Mouse (Mus musculus) erythroblast, embryonic 14.5 days (primary cell): ENCODE results near the gene Atg4d. TPM values are rescaled to one million over a fixed set of nuclear protein-coding genes. Genes with fewer than 3 reads are reported as not detected.

Experiments
- H3K27me3 ChIP-seq: 2 replicates; pipeline ENCODE4 v1.6.1; 2012; ENCODE audit warnings: inconsistent platforms; ENCODE audit not compliant: control insufficient read depth
- H3K36me3 ChIP-seq: 2 replicates; pipeline ENCODE4 v1.6.1; 2012; ENCODE audit warnings: mild to moderate bottlenecking, inconsistent platforms; ENCODE audit not compliant: control insufficient read depth
- H3K4me1 ChIP-seq: 2 replicates; pipeline ENCODE4 v1.6.1; 2012; ENCODE audit warnings: inconsistent platforms; ENCODE audit not compliant: control insufficient read depth
- H3K4me3 ChIP-seq: replicated peaks from 2 replicates; pipeline ENCODE3; 2012; ENCODE audit warnings: moderate library complexity, mild to moderate bottlenecking, inconsistent platforms
- H3K9me3 ChIP-seq: 2 replicates; pipeline ENCODE4 v1.6.1; 2012; ENCODE audit warnings: low read length, inconsistent platforms, mixed read lengths; ENCODE audit not compliant: control insufficient read depth
- GATA1 ChIP-seq: IDR thresholded peaks from 2 replicates; pipeline ENCODE4 v1.6.1; 2012; ENCODE audit warnings: low read length, inconsistent platforms, mixed read lengths
- TAL1 ChIP-seq: IDR thresholded peaks from 3 replicates; pipeline ENCODE4 v1.6.1; 2012; ENCODE audit warnings: low read length, inconsistent platforms, mixed read lengths
- polyA plus RNA-seq: library from polyadenylated mRNA; stranded (reverse); fragments of >175 nt; gene quantifications from 2 replicates; pipeline ENCODE4 v1.2.3, GENCODE M21; 2012

Atg4d gene
- polyA plus RNA-seq, 1 experiment = 30.2 TPM

- no peaks in the 10 kb centered on the region for H3K9me3 ChIP-seq
- H3K36me3 ChIP-seq = peaks cover 97% of the 10 kb centered on the region
- TF ChIP-seq TAL1 (no peak), GATA1 (no peak)
- no peaks in the 10 kb centered on the region for H3K27me3 ChIP-seq
- peaks cover 38% of the 10 kb centered on the region for H3K4me1 ChIP-seq
- no peak overlapping the region for H3K4me3 ChIP-seq
Measured at GRCm38 (mm10) chr9:21276307-21276706, 11.2 kb downstream of the Atg4d start.

GRCm38 (mm10) chr9:21277776-21278175, 12.7 kb downstream of the Atg4d start:
- no peaks in the 10 kb centered on the region for H3K27me3 ChIP-seq
- H3K4me1 ChIP-seq = peaks cover 34% of the 10 kb centered on the region
- TF ChIP-seq TAL1 (no peak), GATA1 (no peak)

DNA sequence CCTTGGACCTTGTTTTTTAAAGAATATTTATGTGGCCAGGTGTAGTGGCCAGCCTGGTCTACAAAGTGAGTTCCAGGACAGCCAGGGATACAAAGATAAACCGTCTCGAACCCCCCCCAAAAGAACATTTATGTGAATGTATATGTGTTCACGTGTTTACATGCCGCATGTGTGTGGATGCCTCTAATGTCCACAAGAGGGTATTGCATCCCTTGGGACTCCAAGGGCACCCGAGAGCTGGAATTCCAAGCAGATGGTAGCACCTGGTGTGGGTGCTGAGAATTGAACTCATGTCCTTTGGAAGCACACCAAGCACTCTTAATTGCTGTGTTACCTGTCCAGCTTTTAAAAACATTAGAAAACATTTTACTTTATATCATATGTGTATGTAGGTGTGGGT, 18.5 kb downstream of the Atg4d start:
- peaks cover 91% of the 10 kb centered on the region for H3K36me3 ChIP-seq
- H3K4me3 ChIP-seq = no peak overlapping the region
- H3K27me3 ChIP-seq = no peaks in the 10 kb centered on the region
- peaks cover 33% of the 10 kb centered on the region for H3K4me1 ChIP-seq
- TF ChIP-seq GATA1 (no peak), TAL1 (no peak)
- no peaks in the 10 kb centered on the region for H3K9me3 ChIP-seq

More at GRCm38 (mm10) chr9:21277776-21278175, 12.7 kb downstream of the Atg4d start:
- H3K4me3 ChIP-seq = no peak overlapping the region
- no peaks in the 10 kb centered on the region for H3K9me3 ChIP-seq
- peaks cover 97% of the 10 kb centered on the region for H3K36me3 ChIP-seq

DNA sequence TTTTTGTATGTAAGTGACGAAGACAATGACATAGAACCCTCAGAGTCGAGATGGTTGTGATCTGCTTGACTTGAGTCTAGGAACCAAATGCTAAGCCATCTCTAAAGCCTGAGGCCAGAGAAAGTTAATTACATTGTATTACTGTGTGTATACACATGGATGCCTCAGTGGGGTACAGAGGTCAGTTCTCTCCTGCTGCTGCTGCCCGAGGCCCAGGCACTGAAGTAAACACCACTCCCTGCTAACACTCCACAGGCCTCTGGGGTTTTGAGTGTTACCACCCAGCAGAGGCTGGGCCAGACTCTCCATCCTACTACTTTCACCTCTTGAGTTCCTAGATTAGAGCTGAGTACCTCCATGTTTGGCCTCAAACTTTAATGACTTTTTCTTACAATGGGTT, 18.9 kb downstream of the Atg4d start:
- H3K4me1 ChIP-seq = peaks cover 37% of the 10 kb centered on the region
- H3K4me3 ChIP-seq = no peak overlapping the region
- peaks cover 91% of the 10 kb centered on the region for H3K36me3 ChIP-seq
- no peaks in the 10 kb centered on the region for H3K9me3 ChIP-seq
- no peak for TF ChIP-seq GATA1
- TF ChIP-seq TAL1 = no peak
- H3K27me3 ChIP-seq = no peaks in the 10 kb centered on the region

GRCm38 (mm10) chr9:21286753-21287152, 21.7 kb downstream of the Atg4d start:
- H3K4me1 ChIP-seq = peaks cover 44% of the 10 kb centered on the region
- H3K36me3 ChIP-seq = peaks cover 80% of the 10 kb centered on the region
- H3K27me3 ChIP-seq = no peaks in the 10 kb centered on the region
- H3K4me3 ChIP-seq = peak overlapping the region; percentile 79
- TF ChIP-seq GATA1 (no peak), TAL1 (no peak)
- H3K9me3 ChIP-seq = no peaks in the 10 kb centered on the region

- Histone ChIP-seq H3K27me3 (no peaks in the 10 kb centered on the region), H3K4me1 (peaks cover 51% of the 10 kb centered on the region), H3K36me3 (peaks cover 69% of the 10 kb centered on the region), H3K4me3 (peak within 1 kb of the TSS; percentile 79), H3K9me3 (no peaks in the 10 kb centered on the region)
- no peak for TF ChIP-seq TAL1
- no peak for TF ChIP-seq GATA1
Measured at GRCm38 (mm10) chr9:21287571-21288402, 22.7 kb downstream of the Atg4d start, which contains the start of gene Kri1. TSS of gene Kri1 (minus strand) at chr9:21287969.

DNA sequence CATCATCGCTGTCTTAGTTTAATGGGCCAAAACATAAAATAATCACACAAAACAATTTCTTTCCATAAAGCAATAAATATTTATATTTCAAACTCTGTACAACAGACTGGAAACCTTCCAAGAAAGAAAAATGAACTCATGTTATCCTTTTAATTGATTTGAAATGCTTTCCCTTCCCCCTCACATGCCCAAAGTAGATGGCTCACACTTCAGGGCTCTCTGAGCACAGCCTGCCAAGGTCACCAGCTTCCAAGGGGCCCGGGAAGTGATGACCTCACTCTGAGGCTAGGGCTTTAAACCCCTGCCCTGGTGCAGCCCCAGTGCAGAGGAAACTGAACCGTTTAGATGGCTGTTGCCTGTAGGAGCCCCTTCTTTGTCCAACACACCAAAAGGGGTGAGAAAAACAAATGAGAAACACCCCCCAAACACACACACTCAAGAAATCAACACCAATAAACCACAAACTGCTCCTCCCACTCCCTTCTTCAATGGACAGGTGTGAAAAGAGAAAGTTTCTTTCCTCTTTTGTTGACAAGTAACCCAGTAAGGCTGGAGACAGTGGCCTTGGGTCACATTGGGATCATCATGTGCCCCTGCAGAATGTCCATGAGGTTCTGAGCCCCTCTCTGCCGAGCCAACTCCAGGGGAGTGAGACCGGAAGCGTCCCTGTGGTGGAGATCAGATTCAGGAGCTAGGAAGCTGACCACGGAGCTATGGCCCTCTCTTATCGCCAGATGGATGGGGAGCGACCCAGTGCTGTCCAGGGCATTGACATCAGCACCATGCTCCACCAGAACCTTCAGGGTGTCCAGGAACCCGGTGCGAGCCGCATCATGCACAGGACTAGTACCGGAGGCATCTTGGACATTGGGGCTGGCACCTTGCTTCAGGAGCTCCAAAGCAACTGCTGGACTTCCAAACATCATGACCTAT, 23.6 kb downstream of the Atg4d start:
- Histone ChIP-seq H3K36me3 (peaks cover 64% of the 10 kb centered on the region), H3K4me1 (peaks cover 53% of the 10 kb centered on the region), H3K9me3 (no peaks in the 10 kb centered on the region), H3K4me3 (peak overlapping the region; percentile 79), H3K27me3 (no peaks in the 10 kb centered on the region)
- TF ChIP-seq GATA1 (no peak), TAL1 (no peak)

DNA sequence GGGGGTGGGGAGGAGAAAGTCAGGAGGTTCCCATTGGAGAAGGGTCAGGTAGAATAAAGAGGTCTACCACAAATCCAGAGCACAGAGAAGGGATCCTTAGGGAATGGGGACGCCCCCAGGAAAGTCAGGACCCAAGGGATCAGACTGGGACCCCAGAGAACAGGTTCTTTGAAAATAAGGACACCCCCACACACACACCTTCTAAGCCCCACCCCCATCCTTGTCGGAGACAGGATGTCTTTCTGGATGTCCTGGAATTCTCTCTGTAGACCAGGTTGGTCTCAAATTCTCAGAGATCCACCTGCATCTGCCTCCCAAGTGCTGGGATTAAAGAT, 24.2 kb downstream of the Atg4d start:
- Histone ChIP-seq H3K4me1 (peaks cover 50% of the 10 kb centered on the region), H3K9me3 (no peaks in the 10 kb centered on the region), H3K4me3 (peak overlapping the region; percentile 79), H3K36me3 (peaks cover 57% of the 10 kb centered on the region), H3K27me3 (no peaks in the 10 kb centered on the region)
- TF ChIP-seq TAL1 = no peak
- no peak for TF ChIP-seq GATA1

- Histone ChIP-seq H3K4me3 (peak overlapping the region; percentile 79), H3K36me3 (peaks cover 45% of the 10 kb centered on the region), H3K9me3 (no peaks in the 10 kb centered on the region), H3K27me3 (no peaks in the 10 kb centered on the region), H3K4me1 (peaks cover 45% of the 10 kb centered on the region)
- TF ChIP-seq TAL1 (no peak), GATA1 (no peak)
Measured at GRCm38 (mm10) chr9:21290589-21290988, 25.5 kb downstream of the Atg4d start.
